Mouse (Mus musculus): ENCODE data around the gene Il23r.

DNA sequence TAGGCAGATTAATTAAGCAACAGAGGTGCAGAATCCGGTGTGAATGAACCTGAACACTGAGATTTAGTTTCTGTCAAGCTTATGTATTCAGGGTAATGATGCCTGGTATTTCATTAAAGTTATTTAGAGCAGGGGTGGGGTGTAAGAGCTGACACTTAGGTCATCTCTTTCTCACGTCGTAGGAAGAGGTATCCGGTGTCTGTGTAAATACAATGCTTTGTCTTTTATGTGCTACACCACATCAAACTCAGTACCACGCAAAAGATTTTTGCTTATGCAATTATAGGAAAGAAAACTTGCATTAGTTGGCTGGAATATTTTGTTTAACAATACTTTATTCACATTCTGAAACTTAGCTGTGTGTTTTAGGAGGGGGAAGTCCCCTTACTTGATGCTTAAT is 92.1 kb downstream of the Il23r start:
- no peak for TF ChIP-seq JUND (conservative IDR thresholded peaks at IDR 0.05; ENCODE audit: low read depth, low read length)
- TF ChIP-seq SIN3A (IDR thresholded peaks at IDR 0.05; ENCODE audit: low read length): no peak
- TF ChIP-seq POLR2AphosphoS2 (IDR thresholded peaks at IDR 0.05; ENCODE audit: low read depth, low read length): no peak

Data from CH12.LX (cell line).